Mouse (Mus musculus) kidney, adult 18-20 months (tissue): Measurements from ENCODE around the gene Ms4a14.

Experiments used
- DNase-seq: peaks from one replicate; pipeline ENCODE4 v3.0.0; 2021

Ms4a14 gene

GRCm38 (mm10) chr19:11261522-11261921 lies 52.7 kb downstream of the Ms4a14 start:
- DNase-seq = no peak
